Mouse (Mus musculus): ENCODE results near the gene Osbpl11. TPM values are rescaled to one million over a fixed set of nuclear protein-coding genes. Genes with fewer than 3 reads are reported as not detected.
"Not testable (repeated sequence)": the region's sequence is repeated elsewhere in the genome, so short reads cannot be mapped to it uniquely, and the experiment has no call there.

Osbpl11 gene
- polyA plus RNA-seq, 1 experiment from 2014 or later, result 16.7 TPM

DNA sequence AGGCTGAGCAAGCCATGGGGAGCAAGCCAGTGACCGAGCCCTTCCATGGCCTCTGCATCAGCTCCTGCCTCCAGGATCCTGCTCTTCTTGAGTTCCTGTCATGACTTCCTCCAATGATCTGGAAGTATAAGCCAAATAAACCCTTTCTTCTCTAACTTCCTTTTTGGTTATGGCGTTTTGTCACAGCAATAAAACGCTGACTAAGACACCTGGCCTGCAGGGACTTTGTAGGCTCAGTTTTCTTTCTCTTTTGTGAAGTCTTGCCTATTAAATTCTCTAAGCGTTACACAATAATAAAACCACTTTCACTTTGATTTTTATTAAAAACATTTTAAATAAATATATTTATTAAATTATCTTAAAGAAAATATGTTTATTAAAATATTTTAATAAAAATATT, 7.1 kb upstream of the Osbpl11 start:
- no peak overlapping the region for H3K4me3 ChIP-seq (ENCODE audit: control insufficient read depth in 1 of 2, insufficient read depth in 1 of 2, low read depth in 1 of 2, low read length in 2 of 2)
- H3K4me1 ChIP-seq (ENCODE audit: control insufficient read depth in 2 of 2, insufficient read depth in 2 of 2, low read length in 2 of 2), result peaks cover 6 to 7% of the 10 kb centered on the region in 2 experiments
- no peaks in the 10 kb centered on the region for H3K27me3 ChIP-seq (ENCODE audit: control insufficient read depth, insufficient read depth, low read length)
- 85% methylated on average over 4 of the region's 4 CpGs for WGBS
- H3K27ac ChIP-seq (replicated peaks in 1 of 2; ENCODE audit: control insufficient read depth in 1 of 2, insufficient read depth in 1 of 2, low read depth in 2 of 2, low read length in 2 of 2), result no peak overlapping the region
- no peak overlapping the region for H3K4me2 ChIP-seq (ENCODE audit: low read length)
- no peak for ATAC-seq (ENCODE audit: insufficient number of reproducible peaks, insufficient read depth, low FRiP score, low read depth)
- no peak overlapping the region for H3K9ac ChIP-seq (ENCODE audit: low read length)
- H3K9me3 ChIP-seq (ENCODE audit: control insufficient read depth, low read length), result no peaks in the 10 kb centered on the region
- no peaks in the 10 kb centered on the region for H3K36me3 ChIP-seq (ENCODE audit: control insufficient read depth, insufficient read depth, low read length)

GRCm38 (mm10) chr16:33178278-33179074, 6.4 kb upstream of the Osbpl11 start:
- H3K27ac ChIP-seq (replicated peaks in 1 of 2; ENCODE audit: control insufficient read depth in 1 of 2, insufficient read depth in 1 of 2, low read depth in 2 of 2, low read length in 2 of 2), result peak overlapping the region in 1 of 2 experiments; percentile 13; a peak in 1 of 4 replicates

DNA sequence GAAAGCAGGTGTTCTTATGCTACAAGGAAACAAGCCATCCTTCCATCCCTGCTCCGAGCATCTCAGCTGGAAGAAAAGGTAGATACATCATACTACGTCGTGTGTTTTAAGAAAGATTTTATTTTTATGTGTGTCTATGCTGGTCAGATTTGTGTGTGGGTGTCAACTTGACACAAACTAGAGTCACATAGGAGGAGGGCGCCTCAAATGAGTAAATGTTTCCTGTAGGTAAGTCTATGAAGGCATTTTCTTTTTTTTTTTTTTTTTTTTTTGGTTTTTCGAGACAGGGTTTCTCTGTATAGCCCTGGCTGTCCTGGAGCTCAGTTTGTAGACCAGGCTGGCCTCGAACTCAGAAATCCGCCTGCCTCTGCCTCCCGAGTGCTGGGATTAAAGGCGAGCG, 5.6 kb upstream of the Osbpl11 start:
- H3K4me3 ChIP-seq (ENCODE audit: control insufficient read depth in 1 of 2, insufficient read depth in 1 of 2, low read depth in 1 of 2, low read length in 2 of 2), result not testable (repeated sequence)

More at GRCm38 (mm10) chr16:33178278-33179074, 6.4 kb upstream of the Osbpl11 start:
- no peaks in the 10 kb centered on the region for H3K36me3 ChIP-seq (ENCODE audit: control insufficient read depth, insufficient read depth, low read length)
- peaks cover 6 to 7% of the 10 kb centered on the region in 2 experiments for H3K4me1 ChIP-seq (ENCODE audit: control insufficient read depth in 2 of 2, insufficient read depth in 2 of 2, low read length in 2 of 2)
- no peaks in the 10 kb centered on the region for H3K9me3 ChIP-seq (ENCODE audit: control insufficient read depth, low read length)
- H3K4me3 ChIP-seq (ENCODE audit: control insufficient read depth in 1 of 2, insufficient read depth in 1 of 2, low read depth in 1 of 2, low read length in 2 of 2), result no peak overlapping the region
- H3K4me2 ChIP-seq (ENCODE audit: low read length), result peak overlapping the region; percentile 46
- 0 out of 2 replicates have a peak overlapping the region, but pooled peaks have one; percentile 2 for H3K9ac ChIP-seq (ENCODE audit: low read length)
- no peak for ATAC-seq (ENCODE audit: insufficient number of reproducible peaks, insufficient read depth, low FRiP score, low read depth)
- 51% methylated on average over 17 of the region's 17 CpGs for WGBS
- no peaks in the 10 kb centered on the region for H3K27me3 ChIP-seq (ENCODE audit: control insufficient read depth, insufficient read depth, low read length)

GRCm38 (mm10) chr16:33179911-33180310, 5.0 kb upstream of the Osbpl11 start:
- Histone ChIP-seq H3K4me3 (ENCODE audit: control insufficient read depth in 1 of 2, insufficient read depth in 1 of 2, low read depth in 1 of 2, low read length in 2 of 2) (no peak overlapping the region), H3K9me3 (ENCODE audit: control insufficient read depth, low read length) (no peaks in the 10 kb centered on the region), H3K27ac (replicated peaks in 1 of 2; ENCODE audit: control insufficient read depth in 1 of 2, insufficient read depth in 1 of 2, low read depth in 2 of 2, low read length in 2 of 2) (no peak overlapping the region), H3K4me2 (ENCODE audit: low read length) (no peak overlapping the region), H3K27me3 (ENCODE audit: control insufficient read depth, insufficient read depth, low read length) (no peaks in the 10 kb centered on the region), H3K9ac (ENCODE audit: low read length) (no peak overlapping the region), H3K36me3 (ENCODE audit: control insufficient read depth, insufficient read depth, low read length) (no peaks in the 10 kb centered on the region), H3K4me1 (ENCODE audit: control insufficient read depth in 2 of 2, insufficient read depth in 2 of 2, low read length in 2 of 2) (peaks cover 6 to 7% of the 10 kb centered on the region in 2 experiments)
- 81% methylated on average over 3 of the region's 3 CpGs for WGBS
- ATAC-seq (ENCODE audit: insufficient number of reproducible peaks, insufficient read depth, low FRiP score, low read depth), result no peak

More for the DNA sequence above, 5.6 kb upstream of the Osbpl11 start:
- H3K36me3 ChIP-seq (ENCODE audit: control insufficient read depth, insufficient read depth, low read length); H3K9me3 ChIP-seq (ENCODE audit: control insufficient read depth, low read length); H3K27ac ChIP-seq (replicated peaks in 1 of 2; ENCODE audit: control insufficient read depth in 1 of 2, insufficient read depth in 1 of 2, low read depth in 2 of 2, low read length in 2 of 2); H3K4me1 ChIP-seq (ENCODE audit: control insufficient read depth in 2 of 2, insufficient read depth in 2 of 2, low read length in 2 of 2); ATAC-seq (ENCODE audit: insufficient number of reproducible peaks, insufficient read depth, low FRiP score, low read depth); H3K4me2 ChIP-seq (ENCODE audit: low read length); H3K9ac ChIP-seq (ENCODE audit: low read length); H3K27me3 ChIP-seq (ENCODE audit: control insufficient read depth, insufficient read depth, low read length): not testable (repeated sequence)
- 94% methylated on average over 9 of the region's 10 CpGs for WGBS

GRCm38 (mm10) chr16:33180793-33181192, 4.1 kb upstream of the Osbpl11 start:
- Histone ChIP-seq H3K27me3 (ENCODE audit: control insufficient read depth, insufficient read depth, low read length) (no peaks in the 10 kb centered on the region), H3K9me3 (ENCODE audit: control insufficient read depth, low read length) (no peaks in the 10 kb centered on the region), H3K4me3 (ENCODE audit: control insufficient read depth in 1 of 2, insufficient read depth in 1 of 2, low read depth in 1 of 2, low read length in 2 of 2) (no peak overlapping the region), H3K4me2 (ENCODE audit: low read length) (no peak overlapping the region), H3K36me3 (ENCODE audit: control insufficient read depth, insufficient read depth, low read length) (no peaks in the 10 kb centered on the region), H3K9ac (ENCODE audit: low read length) (no peak overlapping the region), H3K27ac (replicated peaks in 1 of 2; ENCODE audit: control insufficient read depth in 1 of 2, insufficient read depth in 1 of 2, low read depth in 2 of 2, low read length in 2 of 2) (no peak overlapping the region), H3K4me1 (ENCODE audit: control insufficient read depth in 2 of 2, insufficient read depth in 2 of 2, low read length in 2 of 2) (peaks cover 6 to 7% of the 10 kb centered on the region in 2 experiments)
- 79% methylated on average over 3 of the region's 3 CpGs for WGBS
- ATAC-seq (ENCODE audit: insufficient number of reproducible peaks, insufficient read depth, low FRiP score, low read depth), result no peak

GRCm38 (mm10) chr16:33185261-33186046, 583 bp downstream of the Osbpl11 start:
- Histone ChIP-seq H3K4me3 (ENCODE audit: control insufficient read depth in 1 of 2, insufficient read depth in 1 of 2, low read depth in 1 of 2, low read length in 2 of 2) (peak overlapping the region; percentile 83 to 84), H3K4me1 (ENCODE audit: control insufficient read depth in 2 of 2, insufficient read depth in 2 of 2, low read length in 2 of 2) (peaks cover 0 to 13% of the 10 kb centered on the region in 2 experiments; a peak in 2 of 4 replicates), H3K36me3 (ENCODE audit: control insufficient read depth, insufficient read depth, low read length) (no peaks in the 10 kb centered on the region; the same call in 1 of the 2 replicates), H3K9me3 (ENCODE audit: control insufficient read depth, low read length) (no peaks in the 10 kb centered on the region), H3K27me3 (ENCODE audit: control insufficient read depth, insufficient read depth, low read length) (no peaks in the 10 kb centered on the region), H3K9ac (ENCODE audit: low read length) (peak overlapping the region; percentile 94), H3K4me2 (ENCODE audit: low read length) (peak overlapping the region; percentile 89), H3K27ac (replicated peaks in 1 of 2; ENCODE audit: control insufficient read depth in 1 of 2, insufficient read depth in 1 of 2, low read depth in 2 of 2, low read length in 2 of 2) (peak overlapping the region; percentile 83 to 90)
- WGBS, result under 1% methylated on average over 59 of the region's 59 CpGs
- ATAC-seq (ENCODE audit: insufficient number of reproducible peaks, insufficient read depth, low FRiP score, low read depth), result peak; percentile 66

- no peaks in the 10 kb centered on the region for H3K9me3 ChIP-seq (ENCODE audit: control insufficient read depth, low read length)
- peak overlapping the region; percentile 89 for H3K4me2 ChIP-seq (ENCODE audit: low read length)
- no peaks in the 10 kb centered on the region for H3K27me3 ChIP-seq (ENCODE audit: control insufficient read depth, insufficient read depth, low read length)
- H3K4me1 ChIP-seq (ENCODE audit: control insufficient read depth in 2 of 2, insufficient read depth in 2 of 2, low read length in 2 of 2), result peaks cover 0 to 13% of the 10 kb centered on the region in 2 experiments; a peak in 2 of 4 replicates
- peak overlapping the region; percentile 83 to 84 for H3K4me3 ChIP-seq (ENCODE audit: control insufficient read depth in 1 of 2, insufficient read depth in 1 of 2, low read depth in 1 of 2, low read length in 2 of 2)
- no peak overlapping the region for H3K27ac ChIP-seq (replicated peaks in 1 of 2; ENCODE audit: control insufficient read depth in 1 of 2, insufficient read depth in 1 of 2, low read depth in 2 of 2, low read length in 2 of 2)
- ATAC-seq (ENCODE audit: insufficient number of reproducible peaks, insufficient read depth, low FRiP score, low read depth), result no peak
- no peaks in the 10 kb centered on the region; the same call in 1 of the 2 replicates for H3K36me3 ChIP-seq (ENCODE audit: control insufficient read depth, insufficient read depth, low read length)
- peak overlapping the region; percentile 94 for H3K9ac ChIP-seq (ENCODE audit: low read length)
- 13% methylated on average over 4 of the region's 4 CpGs for WGBS
Observed at GRCm38 (mm10) chr16:33186134-33186533, 1.3 kb downstream of the Osbpl11 start.

All from heart, embryonic 14.5 days (tissue).